ENCODE assay signal across 12 mouse cellular contexts in genomic region chr14:48327746-48328145, GRCm38 (mm10).
A peak's percentile ranks its signal among the peaks of the same experiment; 100 is the strongest.
DNase-seq lines count a peak whose midpoint lies in the region; ATAC-seq and TF ChIP-seq lines count a peak whose summit lies in the region.
"Had no signal": no experiment of that assay in that cellular context is flagged by ENCODE, and none has a peak within 500 bp of the region (broad histone marks: within the 10 kb centered on the region; RNA-seq: fewer than 3 reads in every experiment).

No protein-coding gene starts in this region.

- no peaks in the 10 kb centered on the region for H3K79me2 ChIP-seq in heart, adult 2 months (replicated peaks; ENCODE audit: control insufficient read depth, insufficient read depth, low read length)

- H3K27ac ChIP-seq in heart, adult 2 months, result no peak overlapping the region
- H3K27ac ChIP-seq in lung, embryonic 14.5 days (ENCODE audit: low read depth), result no peak overlapping the region
- no peak overlapping the region for H3K27ac ChIP-seq in ES-Bruce4 (ENCODE audit: insufficient read depth, low read length)

- ATAC-seq in lung, embryonic 14.5 days (ENCODE audit: insufficient read depth), result no peak
- 0 out of 2 replicates have a peak, but pooled peaks have one; percentile 26 for ATAC-seq in megakaryocyte-erythroid progenitor cell, adult 5-6 weeks (replicated peaks; ENCODE audit: low FRiP score, low TSS enrichment, poor library complexity, severe bottlenecking)
- ATAC-seq in granulocyte monocyte progenitor cell, adult 5-6 weeks (replicated peaks; ENCODE audit: poor library complexity, severe bottlenecking), result no peak; the same call in 1 of the 2 replicates

- TF ChIP-seq POLR2A in heart, adult 2 months (IDR thresholded peaks at IDR 0.05; ENCODE audit: insufficient read depth, low read depth, low read length), result no peak
- no peak for TF ChIP-seq POLR2A in ES-Bruce4 (IDR thresholded peaks at IDR 0.05; ENCODE audit: insufficient read depth, low read length)

- H3K4me2 ChIP-seq in lung, embryonic 14.5 days, result no peak overlapping the region

- TF ChIP-seq EP300 in heart, adult 2 months (IDR thresholded peaks at IDR 0.05; ENCODE audit: insufficient read depth, low read depth, low read length), result no peak
- TF ChIP-seq EP300 in ES-Bruce4 (IDR thresholded peaks at IDR 0.05; ENCODE audit: insufficient read depth, low read depth, low read length), result no peak

- 71% methylated on average over 3 of the region's 3 CpGs for WGBS in heart, adult 2 months
- 68% methylated on average over 3 of the region's 3 CpGs for WGBS in lung, embryonic 14.5 days

- no peaks in the 10 kb centered on the region for H3K27me3 ChIP-seq in heart, adult 2 months (ENCODE audit: control insufficient read depth, insufficient read depth, low read length)
- no peaks in the 10 kb centered on the region for H3K27me3 ChIP-seq in lung, embryonic 14.5 days (ENCODE audit: insufficient read depth, low read length)
- H3K27me3 ChIP-seq in ES-Bruce4 (ENCODE audit: control insufficient read depth, insufficient read depth, low read length, poor library complexity, severe bottlenecking), result no peaks in the 10 kb centered on the region

- peak; percentile 47 for TF ChIP-seq CTCF in heart, adult 2 months (IDR thresholded peaks at IDR 0.05)
- TF ChIP-seq CTCF in lung, embryonic 14.5 days (IDR thresholded peaks at IDR 0.05; ENCODE audit: low read depth), result peak; percentile 47
- TF ChIP-seq CTCF in ES-Bruce4 (IDR thresholded peaks at IDR 0.05; ENCODE audit: low read depth, low read length), result peak; percentile 26

- DNase-seq in heart, adult 2 months, result no peak
- no peak for DNase-seq in heart, postnatal 25 days (ENCODE audit: low spot score)
- no peak for DNase-seq in lung, embryonic 14.5 days
- no peak for DNase-seq in lung, postnatal 4 days
- no peak for DNase-seq in kidney, adult 18-20 months
- DNase-seq: cerebellum, adult 11-12 months; embryo, embryonic 11 days; lung, adult 18-20 months had no signal

- intact Hi-C loops in heart, adult 2 months (cut with DNase I), result no loop called here
- intact Hi-C loops in heart, postnatal 25 days (cut with DNase I), result no loop called here

- no peak overlapping the region for H3K4me3 ChIP-seq in heart, adult 2 months
- H3K4me3 ChIP-seq in lung, embryonic 14.5 days (ENCODE audit: low read depth, low read length), result no peak overlapping the region
- no peak overlapping the region for H3K4me3 ChIP-seq in ES-Bruce4 (ENCODE audit: low read depth, low read length)
- H3K4me3 ChIP-seq: myocyte had no signal

- H3K9ac ChIP-seq in heart, adult 2 months (ENCODE audit: low read depth, low read length), result no peak overlapping the region
- H3K9ac ChIP-seq in lung, embryonic 14.5 days, result no peak overlapping the region
- H3K9ac ChIP-seq in ES-Bruce4 (ENCODE audit: low read depth, poor library complexity, severe bottlenecking), result no peak overlapping the region

- H3K36me3 ChIP-seq in heart, adult 2 months (ENCODE audit: control insufficient read depth, insufficient read depth, low read length), result no peaks in the 10 kb centered on the region
- no peaks in the 10 kb centered on the region for H3K36me3 ChIP-seq in lung, embryonic 14.5 days (ENCODE audit: insufficient read depth)
- no peaks in the 10 kb centered on the region for H3K36me3 ChIP-seq in ES-Bruce4 (ENCODE audit: control insufficient read depth, insufficient read depth, low read length, poor library complexity, severe bottlenecking)

- H3K4me1 ChIP-seq in heart, adult 2 months (ENCODE audit: control insufficient read depth, insufficient read depth, low read length), result peaks cover 6% of the 10 kb centered on the region
- H3K4me1 ChIP-seq in lung, embryonic 14.5 days (ENCODE audit: insufficient read depth), result peaks cover 13% of the 10 kb centered on the region
- H3K4me1 ChIP-seq in ES-Bruce4 (ENCODE audit: control insufficient read depth, insufficient read depth, low read length), result no peaks in the 10 kb centered on the region

- no peaks in the 10 kb centered on the region for H3K9me3 ChIP-seq in lung, embryonic 14.5 days (ENCODE audit: low read depth, low read length)
- H3K9me3 ChIP-seq in ES-Bruce4 (replicated peaks; ENCODE audit: control insufficient read depth, insufficient read depth, low read length, poor library complexity, severe bottlenecking), result peaks cover 6% of the 10 kb centered on the region; the same call in 1 of the 2 replicates
